Mouse (Mus musculus): Measurements from ENCODE around the gene Ctns.

Gene Ctns

GRCm38 (mm10) chr11:73137591-73138501 lies 61.0 kb downstream of the Ctns start, which contains the start of gene Haspin:
Haspin (minus strand) TSS chr11:73138294.
- peak; percentile 96 for DNase-seq (ENCODE audit: low spot score)

- DNase-seq (ENCODE audit: low spot score), result no peak
Measured at GRCm38 (mm10) chr11:73137116-73137515, 61.7 kb downstream of the Ctns start.

GRCm38 (mm10) chr11:73136587-73136986 lies 62.3 kb downstream of the Ctns start:
- no peak for DNase-seq (ENCODE audit: low spot score)

GRCm38 (mm10) chr11:73134222-73134621 lies 64.6 kb downstream of the Ctns start:
- no peak for DNase-seq (ENCODE audit: low spot score)

Data from testis, postnatal 10 days (tissue).